Mouse (Mus musculus): ENCODE measurements around the gene Neu1. TPM values are rescaled to one million over a fixed set of nuclear protein-coding genes. Genes with fewer than 3 reads are reported as not detected.
A peak's percentile ranks its signal among the peaks of the same experiment; 100 is the strongest.

Gene Neu1
- polyA plus RNA-seq, 2 experiments, result 9.7 to 10.1 TPM

- H3K9ac ChIP-seq (replicated peaks), result no peak overlapping the region
- ATAC-seq (ENCODE audit: insufficient read depth), result no peak
Measured at GRCm38 (mm10) chr17:34975581-34976492, 44.8 kb downstream of the Neu1 start.

GRCm38 (mm10) chr17:34977000-34977399 is 45.9 kb downstream of the Neu1 start:
- DNase-seq (ENCODE audit: low read depth in 3 of 3, low spot score in 3 of 3) (no peak), ATAC-seq (ENCODE audit: insufficient read depth) (no peak)
- Histone ChIP-seq H3K9me3 (ENCODE audit: control insufficient read depth, low read length) (no peaks in the 10 kb centered on the region), H3K4me1 (replicated peaks; ENCODE audit: control insufficient read depth in 2 of 2, insufficient read depth in 2 of 2, low read length in 1 of 2) (peaks cover 2 to 11% of the 10 kb centered on the region in 2 experiments), H3K27ac (no peak overlapping the region), H3K9ac (replicated peaks) (no peak overlapping the region), H3K4me2 (ENCODE audit: low read depth) (no peak overlapping the region), H3K36me3 (replicated peaks; ENCODE audit: control insufficient read depth, insufficient read depth, low read depth) (no peaks in the 10 kb centered on the region), H3K4me3 (ENCODE audit: insufficient read depth in 1 of 2, low read depth in 2 of 2, low read length in 2 of 2) (no peak overlapping the region), H3K27me3 (ENCODE audit: control insufficient read depth, insufficient read depth, low read length) (peaks cover 7% of the 10 kb centered on the region)
- 83% methylated on average over 20 of the region's 20 CpGs for WGBS (ENCODE audit: insufficient replicate concordance)
- TF ChIP-seq EP300 (IDR thresholded peaks at IDR 0.05; ENCODE audit: low read depth), result no peak
- no peak for TF ChIP-seq CTCF (IDR thresholded peaks at IDR 0.05; ENCODE audit: low read depth)

More at GRCm38 (mm10) chr17:34975581-34976492, 44.8 kb downstream of the Neu1 start:
- Histone ChIP-seq H3K4me2 (ENCODE audit: low read depth) (no peak overlapping the region), H3K27me3 (ENCODE audit: control insufficient read depth, insufficient read depth, low read length) (peaks cover 7% of the 10 kb centered on the region), H3K9me3 (ENCODE audit: control insufficient read depth, low read length) (no peaks in the 10 kb centered on the region), H3K36me3 (replicated peaks; ENCODE audit: control insufficient read depth, insufficient read depth, low read depth) (no peaks in the 10 kb centered on the region), H3K4me3 (ENCODE audit: insufficient read depth in 1 of 2, low read depth in 2 of 2, low read length in 2 of 2) (no peak overlapping the region), H3K27ac (no peak overlapping the region), H3K4me1 (replicated peaks; ENCODE audit: control insufficient read depth in 2 of 2, insufficient read depth in 2 of 2, low read length in 1 of 2) (peaks cover 2 to 9% of the 10 kb centered on the region in 2 experiments)
- no peak for TF ChIP-seq CTCF (IDR thresholded peaks at IDR 0.05; ENCODE audit: low read depth)
- no peak for TF ChIP-seq EP300 (IDR thresholded peaks at IDR 0.05; ENCODE audit: low read depth)
- WGBS (ENCODE audit: insufficient replicate concordance), result 59% methylated on average over 3 of the region's 3 CpGs
- no peak for DNase-seq (ENCODE audit: low read depth in 3 of 3, low spot score in 3 of 3)

GRCm38 (mm10) chr17:34978239-34978638 is 47.2 kb downstream of the Neu1 start:
- WGBS (ENCODE audit: insufficient replicate concordance), result 84% methylated on average over 27 of the region's 27 CpGs
- Histone ChIP-seq H3K4me1 (replicated peaks; ENCODE audit: control insufficient read depth in 2 of 2, insufficient read depth in 2 of 2, low read length in 1 of 2) (peaks cover 2 to 11% of the 10 kb centered on the region in 2 experiments; a peak in 3 of 4 replicates), H3K36me3 (replicated peaks; ENCODE audit: control insufficient read depth, insufficient read depth, low read depth) (no peaks in the 10 kb centered on the region), H3K4me2 (ENCODE audit: low read depth) (no peak overlapping the region), H3K27me3 (ENCODE audit: control insufficient read depth, insufficient read depth, low read length) (no peaks in the 10 kb centered on the region; the same call in 1 of the 2 replicates), H3K27ac (no peak overlapping the region), H3K9me3 (ENCODE audit: control insufficient read depth, low read length) (no peaks in the 10 kb centered on the region), H3K4me3 (ENCODE audit: insufficient read depth in 1 of 2, low read depth in 2 of 2, low read length in 2 of 2) (no peak overlapping the region), H3K9ac (replicated peaks) (no peak overlapping the region)
- no peak for DNase-seq (ENCODE audit: low read depth in 3 of 3, low spot score in 3 of 3)
- no peak for TF ChIP-seq EP300 (IDR thresholded peaks at IDR 0.05; ENCODE audit: low read depth)
- TF ChIP-seq CTCF (IDR thresholded peaks at IDR 0.05; ENCODE audit: low read depth), result no peak
- ATAC-seq (ENCODE audit: insufficient read depth), result no peak

DNA sequence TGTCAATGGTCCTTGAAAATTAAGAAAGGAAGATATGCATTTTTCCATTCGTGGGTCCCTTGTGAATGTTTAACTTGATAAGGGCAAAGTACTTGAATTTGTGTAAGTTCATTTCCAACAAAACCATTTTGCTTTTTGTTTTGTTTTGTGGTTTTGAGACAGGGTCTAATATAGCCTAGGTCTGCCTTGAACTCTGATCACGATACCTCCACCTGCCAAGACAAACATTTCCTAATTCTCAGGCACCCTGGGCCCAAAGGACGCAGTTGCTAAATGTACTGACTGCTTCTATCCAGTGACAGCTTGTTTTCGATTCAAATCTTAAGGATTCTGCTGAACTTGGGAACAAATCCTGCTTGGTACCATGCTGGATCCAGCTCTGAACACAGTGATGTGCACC is 48.6 kb downstream of the Neu1 start:
- TF ChIP-seq CTCF (IDR thresholded peaks at IDR 0.05; ENCODE audit: low read depth), result no peak
- H3K9me3 ChIP-seq (ENCODE audit: control insufficient read depth, low read length), result no peaks in the 10 kb centered on the region
- DNase-seq (ENCODE audit: low read depth in 3 of 3, low spot score in 3 of 3) (no peak), ATAC-seq (ENCODE audit: insufficient read depth) (no peak)
- peaks cover 3 to 14% of the 10 kb centered on the region in 2 experiments; a peak in 3 of 4 replicates for H3K4me1 ChIP-seq (replicated peaks; ENCODE audit: control insufficient read depth in 2 of 2, insufficient read depth in 2 of 2, low read length in 1 of 2)
- peaks cover 2% of the 10 kb centered on the region for H3K36me3 ChIP-seq (replicated peaks; ENCODE audit: control insufficient read depth, insufficient read depth, low read depth)
- 70% methylated on average over 4 of the region's 4 CpGs for WGBS (ENCODE audit: insufficient replicate concordance)
- H3K9ac ChIP-seq (replicated peaks), result no peak overlapping the region
- H3K4me3 ChIP-seq (ENCODE audit: insufficient read depth in 1 of 2, low read depth in 2 of 2, low read length in 2 of 2), result no peak overlapping the region
- no peaks in the 10 kb centered on the region for H3K27me3 ChIP-seq (ENCODE audit: control insufficient read depth, insufficient read depth, low read length)
- H3K27ac ChIP-seq, result no peak overlapping the region
- H3K4me2 ChIP-seq (ENCODE audit: low read depth), result no peak overlapping the region

DNA sequence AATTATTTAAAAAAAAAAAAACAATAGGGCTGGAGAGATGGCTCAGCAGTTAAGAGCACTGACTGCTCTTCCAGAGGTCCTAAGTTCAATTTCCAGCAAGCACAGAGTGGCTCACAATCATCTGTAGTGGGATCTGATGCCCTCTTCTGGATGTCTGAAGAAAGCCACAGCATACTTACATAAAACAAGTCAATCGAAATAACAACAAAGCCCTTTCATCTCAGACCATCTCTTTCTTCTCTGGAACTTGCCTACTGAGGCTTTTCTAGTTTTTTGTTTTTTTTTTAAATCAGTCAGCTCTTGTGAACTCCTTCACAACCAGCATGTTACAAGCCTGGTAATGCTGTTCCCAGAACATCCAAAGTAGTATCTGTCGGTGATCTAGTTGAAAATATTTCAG is 49.6 kb downstream of the Neu1 start:
- DNase-seq (ENCODE audit: low read depth in 3 of 3, low spot score in 3 of 3) (peak in 1 of 3 experiments; percentile 57), ATAC-seq (ENCODE audit: insufficient read depth) (no peak)
- Histone ChIP-seq H3K4me1 (replicated peaks; ENCODE audit: control insufficient read depth in 2 of 2, insufficient read depth in 2 of 2, low read length in 1 of 2) (peaks cover 7 to 18% of the 10 kb centered on the region in 2 experiments; a peak in 3 of 4 replicates), H3K9me3 (ENCODE audit: control insufficient read depth, low read length) (no peaks in the 10 kb centered on the region), H3K4me2 (ENCODE audit: low read depth) (peak overlapping the region; percentile 95), H3K9ac (replicated peaks) (peak overlapping the region; percentile 95), H3K27me3 (ENCODE audit: control insufficient read depth, insufficient read depth, low read length) (no peaks in the 10 kb centered on the region), H3K27ac (peak overlapping the region; percentile 90), H3K4me3 (ENCODE audit: insufficient read depth in 1 of 2, low read depth in 2 of 2, low read length in 2 of 2) (peak overlapping the region; percentile 62 to 91), H3K36me3 (replicated peaks; ENCODE audit: control insufficient read depth, insufficient read depth, low read depth) (peaks cover 11% of the 10 kb centered on the region)
- peak; percentile 68 for TF ChIP-seq CTCF (IDR thresholded peaks at IDR 0.05; ENCODE audit: low read depth)
- no peak for TF ChIP-seq EP300 (IDR thresholded peaks at IDR 0.05; ENCODE audit: low read depth)
- 9% methylated on average over 2 of the region's 2 CpGs for WGBS (ENCODE audit: insufficient replicate concordance)

All from liver, embryonic 14.5 days (tissue).